Mouse (Mus musculus) small intestine, adult 2 months (tissue): ENCODE measurements around the gene Eef1akmt3. TPM values are rescaled to one million over a fixed set of nuclear protein-coding genes. Genes with fewer than 3 reads are reported as not detected.

Source experiments
- H3K27ac ChIP-seq: fragments of 200-500 bp; 2 replicates; pipeline ENCODE4 v1.5.1; 2012; ENCODE audit warnings: low read depth, low read length, control low read depth, inconsistent platforms; ENCODE audit not compliant: insufficient read depth
- H3K27me3 ChIP-seq: fragments of 200-500 bp; 2 replicates; pipeline ENCODE4 v1.6.1; 2012; ENCODE audit warnings: mild to moderate bottlenecking, moderate library complexity, low read length, inconsistent platforms; ENCODE audit not compliant: control insufficient read depth, insufficient read depth
- H3K36me3 ChIP-seq: fragments of 200-500 bp; 2 replicates; pipeline ENCODE4 v1.6.1; 2012; ENCODE audit warnings: mild to moderate bottlenecking, low read length, control low read depth, inconsistent platforms; ENCODE audit not compliant: control insufficient read depth, insufficient read depth
- H3K4me1 ChIP-seq: fragments of 200-500 bp; 2 replicates; pipeline ENCODE4 v1.6.1; 2012; ENCODE audit warnings: low read length, inconsistent platforms, mixed read lengths; ENCODE audit not compliant: control insufficient read depth, insufficient read depth, insufficient read length
- H3K4me3 ChIP-seq: fragments of 200-500 bp; 2 replicates; pipeline ENCODE4 v1.5.1; 2012; ENCODE audit warnings: low read depth, mild to moderate bottlenecking, control low read depth, inconsistent platforms, low read length, moderate library complexity
- CTCF ChIP-seq: fragments of 200-500 bp; IDR thresholded peaks from 2 replicates; pipeline ENCODE4 v1.5.1; 2012; ENCODE audit warnings: low read depth, mild to moderate bottlenecking, control low read depth, inconsistent platforms, low read length, moderate library complexity, mixed read lengths; ENCODE audit not compliant: insufficient replicate concordance, insufficient read length; ENCODE audit errors: extremely low read depth
- POLR2A ChIP-seq: fragments of 200-500 bp; IDR thresholded peaks from 2 replicates; pipeline ENCODE4 v1.6.1; 2012; ENCODE audit warnings: low read depth, mild to moderate bottlenecking, control low read depth, inconsistent platforms, low read length, moderate library complexity
- WGBS: fragments of 180-500 bp; shearing (Covaris S2); methylation state at CpG from one replicate; pipeline ENCODE4 v1.1.7; 2018; 5-methylcytosine and 5-hydroxymethylcytosine counted together
- polyA plus RNA-seq: library from polyadenylated mRNA; depleted of rRNA; stranded (reverse); fragments of >200 nt; gene quantifications from 2 replicates; pipeline ENCODE4 v1.2.3, GENCODE M21; 2012; rRNA removed

The Eef1akmt3 gene
- polyA plus RNA-seq, 1 experiment, result 1.2 TPM

DNA sequence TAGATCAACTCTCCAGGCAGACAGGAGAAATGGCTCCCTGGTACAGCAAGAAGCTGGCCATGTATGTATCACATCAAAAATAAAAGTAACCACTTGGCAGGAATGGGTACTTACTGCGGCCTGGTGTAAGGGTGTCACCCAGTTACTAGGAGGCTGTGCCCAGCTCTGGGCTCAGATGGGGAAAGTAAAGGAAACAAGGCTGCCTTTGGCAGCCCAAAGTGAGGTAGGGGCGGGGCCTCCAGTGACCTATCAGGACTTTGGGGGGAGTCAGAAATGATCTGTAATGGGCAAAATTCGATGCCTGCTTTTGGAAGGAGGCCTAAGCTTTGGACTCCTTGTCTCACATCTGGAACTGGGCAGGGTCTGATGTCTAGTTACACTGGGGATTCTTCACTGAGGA lies 59.6 kb downstream of the Eef1akmt3 start:
- Histone ChIP-seq H3K4me1 (peaks cover 42% of the 10 kb centered on the region), H3K27ac (no peak overlapping the region), H3K27me3 (no peaks in the 10 kb centered on the region), H3K4me3 (peak overlapping the region; percentile 49; the same call in 1 of the 2 replicates), H3K36me3 (peaks cover 2% of the 10 kb centered on the region; the same call in 1 of the 2 replicates)
- no peak for TF ChIP-seq CTCF
- TF ChIP-seq POLR2A, result no peak
- 29% methylated on average over 3 of the region's 3 CpGs for WGBS

Other genes with a start within 250 kb of the Eef1akmt3 start
- 3.6 and 6.3 TPM in 2 replicates for gene Atp23, start 140.2 kb downstream of the Eef1akmt3 start, polyA plus RNA-seq
- gene Ctdsp2, start 62.8 kb downstream of the Eef1akmt3 start, polyA plus RNA-seq, result 43.9 and 118 TPM in 2 replicates
- 2.4 and 6.9 TPM in 2 replicates for gene Avil, start 40.8 kb downstream of the Eef1akmt3 start, polyA plus RNA-seq
- 24.7 and 36.4 TPM in 2 replicates for gene Tsfm, start 10.7 kb downstream of the Eef1akmt3 start, polyA plus RNA-seq
- gene Mettl1, start 99 bp downstream of the Eef1akmt3 start, polyA plus RNA-seq, result 9.6 and 10.3 TPM in 2 replicates
- 0.22 and 0.29 TPM in 2 replicates for gene Cyp27b1, start 6.7 kb upstream of the Eef1akmt3 start, polyA plus RNA-seq
- 1.9 and 6.9 TPM in 2 replicates for gene March9, start 18.7 kb upstream of the Eef1akmt3 start, polyA plus RNA-seq
- gene Cdk4, start 22.0 kb upstream of the Eef1akmt3 start, polyA plus RNA-seq, result 57.6 and 108 TPM in 2 replicates
- gene Tspan31, start 28.8 kb upstream of the Eef1akmt3 start, polyA plus RNA-seq, result 36.1 and 48.9 TPM in 2 replicates
- gene Agap2, start 33.8 kb upstream of the Eef1akmt3 start, polyA plus RNA-seq, result 6.1 and 15.6 TPM in 2 replicates
- 59.8 and 117 TPM in 2 replicates for gene Os9, start 79.6 kb upstream of the Eef1akmt3 start, polyA plus RNA-seq
- gene B4galnt1, start 123.7 kb upstream of the Eef1akmt3 start, polyA plus RNA-seq, result 228 and 484 TPM in 2 replicates
- 0.56 and 0.85 TPM in 2 replicates for gene Slc26a10, start 139.1 kb upstream of the Eef1akmt3 start, polyA plus RNA-seq
- gene Arhgef25, start 148.6 kb upstream of the Eef1akmt3 start, polyA plus RNA-seq, result 8.8 and 10.4 TPM in 2 replicates
- 24.0 and 35.3 TPM in 2 replicates for gene Dtx3, start 154.2 kb upstream of the Eef1akmt3 start, polyA plus RNA-seq
- 13.8 and 31.4 TPM in 2 replicates for gene Pip4k2c, start 170.1 kb upstream of the Eef1akmt3 start, polyA plus RNA-seq
- gene Kif5a, start 221.8 kb upstream of the Eef1akmt3 start, polyA plus RNA-seq, result 1.1 and 1.8 TPM in 2 replicates
- 92.0 and 190 TPM in 2 replicates for gene Dctn2, start 224.9 kb upstream of the Eef1akmt3 start, polyA plus RNA-seq
- 39.3 and 76.2 TPM in 2 replicates for gene Mbd6, start 247.5 kb upstream of the Eef1akmt3 start, polyA plus RNA-seq